Comparison of ENCODE assay signal across 11 mouse cellular contexts in genomic region chr7:100750101-100750500, GRCm38 (mm10).
"Had no signal": no experiment of that assay in that cellular context is flagged by ENCODE, and none has a peak within 500 bp of the region (broad histone marks: within the 10 kb centered on the region; RNA-seq: fewer than 3 reads in every experiment).

No protein-coding gene starts in this region.

- H3K4me1 ChIP-seq: limb, embryonic 12.5 days; lung, embryonic 15.5 days; midbrain, embryonic 10.5 days; neural tube, embryonic 12.5 days; stomach, embryonic 15.5 days had no signal

- H3K27ac ChIP-seq: limb, embryonic 12.5 days; liver, embryonic 13.5 days; lung, embryonic 15.5 days; midbrain, embryonic 10.5 days; neural tube, embryonic 12.5 days; stomach, embryonic 15.5 days had no signal

- H3K9ac ChIP-seq: limb, embryonic 12.5 days; liver, embryonic 13.5 days; liver, postnatal 0 days; lung, embryonic 15.5 days; neural tube, embryonic 12.5 days; stomach, embryonic 15.5 days had no signal

- H3K36me3 ChIP-seq: liver, embryonic 13.5 days; lung, embryonic 15.5 days; midbrain, embryonic 10.5 days; neural tube, embryonic 12.5 days; stomach, embryonic 15.5 days had no signal

- H3K4me3 ChIP-seq: limb, embryonic 12.5 days; liver, embryonic 13.5 days; lung, embryonic 15.5 days; midbrain, embryonic 10.5 days; neural tube, embryonic 12.5 days; stomach, embryonic 15.5 days had no signal

- DNase-seq: kidney, adult 8-10 months; kidney, postnatal 25 days; liver; liver, embryonic 13.5 days; liver, postnatal 0 days; midbrain, embryonic 14.5 days had no signal

- H3K27me3 ChIP-seq: limb, embryonic 12.5 days; liver, embryonic 13.5 days; lung, embryonic 15.5 days; neural tube, embryonic 12.5 days; stomach, embryonic 15.5 days had no signal

- H3K4me2 ChIP-seq: limb, embryonic 12.5 days; liver, embryonic 13.5 days; lung, embryonic 15.5 days; neural tube, embryonic 12.5 days; stomach, embryonic 15.5 days had no signal

- ATAC-seq: liver, postnatal 0 days had no signal

- H3K9me3 ChIP-seq: limb, embryonic 12.5 days; liver, embryonic 13.5 days; lung, embryonic 15.5 days; midbrain, embryonic 10.5 days; neural tube, embryonic 12.5 days; stomach, embryonic 15.5 days had no signal
